Mouse (Mus musculus): ENCODE data around the gene Pltp. TPM values are rescaled to one million over a fixed set of nuclear protein-coding genes. Genes with fewer than 3 reads are reported as not detected.
A peak's percentile ranks its signal among the peaks of the same experiment; 100 is the strongest.

Pltp gene
- polyA plus RNA-seq, 1 experiment from 2014 or later, result 77.0 TPM

DNA sequence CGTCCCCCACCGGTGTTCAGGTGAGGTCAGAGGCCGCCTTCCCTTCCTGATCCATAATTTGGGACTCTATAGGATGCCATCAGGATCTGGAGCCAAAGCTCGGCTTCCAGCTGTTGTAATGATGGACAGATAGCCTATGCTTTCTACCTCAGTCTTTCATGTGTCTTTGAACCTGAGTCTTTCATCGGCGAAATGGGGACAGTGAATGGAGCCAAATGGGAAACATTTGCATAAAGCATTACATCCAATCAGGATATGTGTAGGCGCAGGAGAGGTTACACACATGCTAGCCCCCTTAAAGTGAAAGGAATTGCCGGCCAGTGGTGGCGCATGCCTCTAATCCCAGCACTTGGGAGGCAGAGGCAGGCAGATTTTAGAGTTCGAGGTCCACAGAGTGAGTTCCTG, 34.3 kb downstream of the Pltp start:
- Histone ChIP-seq H3K9ac (peak overlapping the region; percentile 66), H3K27ac (replicated peaks) (peak overlapping the region; percentile 91), H3K4me3 (replicated peaks) (peak overlapping the region; percentile 85), H3K9me3 (replicated peaks) (no peaks in the 10 kb centered on the region), H3K36me3 (peaks cover 46% of the 10 kb centered on the region), H3K4me1 (peaks cover 17% of the 10 kb centered on the region), H3K4me2 (replicated peaks) (peak overlapping the region; percentile 63), H3K27me3 (no peaks in the 10 kb centered on the region)
- ATAC-seq (ENCODE audit: insufficient number of reproducible peaks, low FRiP score, low TSS enrichment, low read depth), result peak; percentile 48; the same call in 1 of the 2 replicates
- 3% methylated on average over 10 of the region's 10 CpGs for WGBS

GRCm38 (mm10) chr2:164822636-164823165, 34.8 kb downstream of the Pltp start, which contains the start of gene Zswim1:
Gene Zswim1 (plus strand): TSS chr2:164822686.
- peak within 1 kb of the TSS; percentile 66 for H3K9ac ChIP-seq
- no peaks in the 10 kb centered on the region for H3K9me3 ChIP-seq (replicated peaks)
- under 1% methylated on average over 32 of the region's 32 CpGs for WGBS
- H3K4me2 ChIP-seq (replicated peaks), result peak within 1 kb of the TSS; percentile 63
- H3K4me1 ChIP-seq, result peaks cover 19% of the 10 kb centered on the region
- ATAC-seq (ENCODE audit: insufficient number of reproducible peaks, low FRiP score, low TSS enrichment, low read depth), result peak; percentile 98
- H3K27ac ChIP-seq (replicated peaks), result peak within 1 kb of the TSS; percentile 91
- H3K36me3 ChIP-seq, result peaks cover 41% of the 10 kb centered on the region
- no peaks in the 10 kb centered on the region for H3K27me3 ChIP-seq
- H3K4me3 ChIP-seq (replicated peaks), result peak within 1 kb of the TSS; percentile 85

GRCm38 (mm10) chr2:164821060-164821459, 36.5 kb downstream of the Pltp start:
- Histone ChIP-seq H3K27ac (replicated peaks) (no peak overlapping the region), H3K4me3 (replicated peaks) (no peak overlapping the region), H3K27me3 (no peaks in the 10 kb centered on the region), H3K36me3 (peaks cover 25% of the 10 kb centered on the region), H3K9me3 (replicated peaks) (no peaks in the 10 kb centered on the region), H3K4me1 (peaks cover 27% of the 10 kb centered on the region), H3K9ac (no peak overlapping the region), H3K4me2 (replicated peaks) (no peak overlapping the region)
- no peak for ATAC-seq (ENCODE audit: insufficient number of reproducible peaks, low FRiP score, low TSS enrichment, low read depth)
- 80% methylated on average over 6 of the region's 6 CpGs for WGBS

DNA sequence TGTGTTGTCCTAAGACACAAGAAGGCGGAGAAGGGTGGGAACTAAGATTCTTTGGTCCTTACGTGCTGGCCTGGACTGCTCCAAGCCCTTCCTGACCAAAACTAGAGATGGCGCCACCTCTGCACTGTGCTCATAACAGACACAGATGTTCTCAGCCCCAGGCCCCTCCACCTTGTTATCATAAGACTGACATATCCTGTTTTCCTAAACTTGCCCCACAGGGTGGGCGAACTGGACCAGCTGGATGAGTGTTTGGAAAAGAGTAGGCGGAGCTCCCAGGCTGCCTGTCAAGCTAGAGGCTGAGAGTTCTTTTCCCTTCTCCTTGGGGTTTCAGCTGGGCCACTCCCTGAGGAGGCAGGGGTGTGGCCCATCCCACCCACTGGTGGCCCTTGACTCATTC, 39.8 kb downstream of the Pltp start:
- Histone ChIP-seq H3K4me2 (replicated peaks) (no peak overlapping the region), H3K36me3 (peaks cover 10% of the 10 kb centered on the region), H3K27me3 (no peaks in the 10 kb centered on the region), H3K9me3 (replicated peaks) (no peaks in the 10 kb centered on the region), H3K4me1 (peaks cover 16% of the 10 kb centered on the region; the same call in 1 of the 2 replicates), H3K9ac (no peak overlapping the region), H3K27ac (replicated peaks) (no peak overlapping the region), H3K4me3 (replicated peaks) (no peak overlapping the region)
- 55% methylated on average over 5 of the region's 5 CpGs for WGBS
- no peak for ATAC-seq (ENCODE audit: insufficient number of reproducible peaks, low FRiP score, low TSS enrichment, low read depth)

GRCm38 (mm10) chr2:164817206-164817605, 40.3 kb downstream of the Pltp start:
- Histone ChIP-seq H3K27ac (replicated peaks) (no peak overlapping the region), H3K36me3 (peaks cover 10% of the 10 kb centered on the region)
- ATAC-seq (ENCODE audit: insufficient number of reproducible peaks, low FRiP score, low TSS enrichment, low read depth), result no peak

DNA sequence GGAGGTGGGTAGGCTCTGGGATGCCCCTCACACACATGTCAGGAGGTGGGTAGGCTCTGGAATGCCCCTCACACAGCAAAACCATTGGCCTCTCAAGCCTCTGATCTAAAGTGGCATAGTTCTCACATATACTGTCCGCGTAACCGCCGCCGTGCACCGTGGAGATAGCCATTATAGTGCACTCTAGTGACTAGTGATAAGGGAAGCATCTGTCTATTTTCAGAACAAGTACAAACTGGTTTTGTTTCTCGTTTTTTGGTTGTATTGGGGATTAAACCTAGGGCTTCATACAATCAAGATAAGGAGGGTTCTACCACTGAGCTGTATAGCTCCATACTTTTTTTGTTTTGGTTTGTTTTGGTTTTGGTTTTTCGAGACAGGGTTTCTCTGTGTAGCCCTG, 41.7 kb downstream of the Pltp start:
- no peak overlapping the region for H3K4me2 ChIP-seq (replicated peaks)
- 0 out of 2 replicates have a peak, but pooled peaks cover 9% of the 10 kb centered on the region for H3K4me1 ChIP-seq
- no peak for ATAC-seq (ENCODE audit: insufficient number of reproducible peaks, low FRiP score, low TSS enrichment, low read depth)
- WGBS, result 89% methylated on average over 8 of the region's 8 CpGs
- no peaks in the 10 kb centered on the region for H3K9me3 ChIP-seq (replicated peaks)
- H3K4me3 ChIP-seq (replicated peaks), result no peak overlapping the region
- no peak overlapping the region for H3K27ac ChIP-seq (replicated peaks)
- peaks cover 5% of the 10 kb centered on the region; the same call in 1 of the 2 replicates for H3K36me3 ChIP-seq
- no peaks in the 10 kb centered on the region for H3K27me3 ChIP-seq
- H3K9ac ChIP-seq, result no peak overlapping the region

More at GRCm38 (mm10) chr2:164817206-164817605, 40.3 kb downstream of the Pltp start:
- no peak overlapping the region for H3K4me3 ChIP-seq (replicated peaks)
- H3K9me3 ChIP-seq (replicated peaks), result no peaks in the 10 kb centered on the region
- H3K9ac ChIP-seq, result no peak overlapping the region
- 69% methylated on average over 6 of the region's 6 CpGs for WGBS
- no peaks in the 10 kb centered on the region for H3K27me3 ChIP-seq
- H3K4me1 ChIP-seq, result peaks cover 12% of the 10 kb centered on the region; the same call in 1 of the 2 replicates
- no peak overlapping the region for H3K4me2 ChIP-seq (replicated peaks)

DNA sequence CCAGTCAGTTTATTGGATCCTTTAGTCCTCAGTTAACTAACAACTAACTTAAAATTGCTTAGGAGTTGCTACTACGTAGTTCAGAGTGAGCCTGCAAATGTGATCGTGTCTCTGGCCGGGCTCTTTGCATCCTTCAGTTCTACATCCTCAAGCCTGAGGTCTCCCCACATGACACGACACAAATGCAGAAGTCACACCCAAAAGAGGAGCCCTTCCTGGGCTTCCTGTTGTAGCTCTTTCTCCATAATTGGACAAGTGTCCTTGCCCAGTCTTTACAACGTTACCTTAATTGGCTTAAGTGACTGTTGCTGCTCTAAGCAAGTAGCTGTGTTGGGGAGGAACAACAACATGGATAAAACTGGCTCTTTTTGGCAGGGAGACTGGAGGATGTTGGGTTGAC, 42.2 kb downstream of the Pltp start:
- H3K36me3 ChIP-seq, result peaks cover under 1% of the 10 kb centered on the region; the same call in 1 of the 2 replicates
- H3K27ac ChIP-seq (replicated peaks), result no peak overlapping the region
- H3K4me1 ChIP-seq, result 0 out of 2 replicates have a peak, but pooled peaks cover 9% of the 10 kb centered on the region
- no peak for ATAC-seq (ENCODE audit: insufficient number of reproducible peaks, low FRiP score, low TSS enrichment, low read depth)
- no peak overlapping the region for H3K4me3 ChIP-seq (replicated peaks)
- H3K9me3 ChIP-seq (replicated peaks), result no peaks in the 10 kb centered on the region
- H3K27me3 ChIP-seq, result no peaks in the 10 kb centered on the region
- 86% methylated on average over 5 of the region's 5 CpGs for WGBS
- no peak overlapping the region for H3K9ac ChIP-seq
- H3K4me2 ChIP-seq (replicated peaks), result no peak overlapping the region

DNA sequence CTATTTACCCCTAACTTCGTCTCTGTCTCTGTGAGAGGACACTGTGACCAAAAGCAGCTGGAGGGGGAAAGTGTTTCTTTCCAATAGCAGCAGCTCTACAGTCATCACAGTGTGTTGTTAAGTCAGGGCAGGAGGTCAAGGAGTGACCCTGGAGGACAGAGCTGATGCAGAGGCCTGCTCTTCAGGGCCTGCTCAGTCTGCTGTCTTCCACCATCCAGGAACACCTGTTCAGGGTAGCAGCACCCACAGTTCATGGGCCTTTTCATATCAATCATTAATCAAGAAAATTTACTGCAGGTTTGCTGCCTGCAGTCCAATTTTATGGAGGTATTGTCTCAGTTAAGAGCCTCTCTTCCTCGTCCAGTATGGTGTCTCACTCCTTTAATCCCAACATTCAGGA, 44.0 kb downstream of the Pltp start:
- no peak overlapping the region for H3K9ac ChIP-seq
- no peak overlapping the region for H3K4me3 ChIP-seq (replicated peaks)
- H3K36me3 ChIP-seq, result 0 out of 2 replicates have a peak, but pooled peaks cover 6% of the 10 kb centered on the region
- no peak for ATAC-seq (ENCODE audit: insufficient number of reproducible peaks, low FRiP score, low TSS enrichment, low read depth)
- no peaks in the 10 kb centered on the region for H3K9me3 ChIP-seq (replicated peaks)
- H3K4me1 ChIP-seq, result 0 out of 2 replicates have a peak, but pooled peaks cover 9% of the 10 kb centered on the region
- H3K27ac ChIP-seq (replicated peaks), result no peak overlapping the region
- WGBS, result 58% methylated on average over 2 of the region's 2 CpGs
- H3K4me2 ChIP-seq (replicated peaks), result no peak overlapping the region
- H3K27me3 ChIP-seq, result no peaks in the 10 kb centered on the region

DNA sequence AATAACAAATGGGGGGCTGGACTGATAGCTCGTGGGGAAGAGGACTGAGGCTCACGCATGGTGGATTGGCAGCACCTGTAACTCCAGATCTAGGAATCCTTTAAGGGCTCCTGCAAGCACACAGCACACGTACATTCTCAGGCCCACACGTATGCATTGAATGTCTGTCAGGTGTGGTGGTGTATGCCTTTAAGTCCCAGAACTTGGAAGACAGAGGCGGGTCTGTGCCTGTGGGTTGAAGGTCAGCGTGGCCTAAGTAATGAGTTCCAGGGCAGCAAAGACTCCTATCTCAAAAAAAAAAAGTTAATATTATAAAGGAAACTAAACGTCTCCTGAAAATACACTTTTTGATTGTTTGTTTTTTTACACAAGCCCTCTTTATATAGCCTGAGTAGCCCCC, 50.9 kb downstream of the Pltp start:
- peaks cover 16% of the 10 kb centered on the region for H3K36me3 ChIP-seq
- H3K27ac ChIP-seq (replicated peaks), result no peak overlapping the region
- WGBS, result 59% methylated on average over 7 of the region's 7 CpGs
- H3K4me3 ChIP-seq (replicated peaks), result no peak overlapping the region
- no peak for ATAC-seq (ENCODE audit: insufficient number of reproducible peaks, low FRiP score, low TSS enrichment, low read depth)
- H3K4me2 ChIP-seq (replicated peaks), result no peak overlapping the region
- no peaks in the 10 kb centered on the region for H3K27me3 ChIP-seq
- no peak overlapping the region for H3K9ac ChIP-seq
- H3K4me1 ChIP-seq, result peaks cover 30% of the 10 kb centered on the region
- no peaks in the 10 kb centered on the region for H3K9me3 ChIP-seq (replicated peaks)

DNA sequence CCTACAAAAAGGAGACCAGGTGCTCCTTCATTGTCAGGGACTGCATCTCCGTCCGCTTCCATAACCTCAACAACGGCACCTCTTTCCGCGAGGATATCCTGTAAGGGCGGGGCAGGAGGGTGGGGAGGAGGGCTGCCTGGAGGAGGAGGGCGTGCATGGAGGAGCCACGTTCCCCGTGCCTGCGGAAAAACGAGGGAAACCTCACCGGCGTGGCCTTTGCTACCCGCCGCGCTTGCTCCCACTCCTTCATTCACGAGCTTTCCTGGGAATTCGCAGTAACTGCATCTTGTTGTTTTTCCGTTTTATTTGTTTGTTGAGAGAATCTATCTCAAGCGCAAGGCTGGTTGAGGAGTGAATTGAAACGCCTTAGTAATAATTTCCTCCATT, 52.2 kb downstream of the Pltp start:
- peak overlapping the region; percentile 82 for H3K4me2 ChIP-seq (replicated peaks)
- WGBS, result 2% methylated on average over 21 of the region's 21 CpGs
- peak overlapping the region; percentile 71 for H3K9ac ChIP-seq
- H3K27me3 ChIP-seq, result no peaks in the 10 kb centered on the region
- peaks cover 28% of the 10 kb centered on the region for H3K36me3 ChIP-seq
- no peaks in the 10 kb centered on the region for H3K9me3 ChIP-seq (replicated peaks)
- peak; percentile 45 for ATAC-seq (ENCODE audit: insufficient number of reproducible peaks, low FRiP score, low TSS enrichment, low read depth)
- peak overlapping the region; percentile 92 for H3K4me3 ChIP-seq (replicated peaks)
- peaks cover 30% of the 10 kb centered on the region for H3K4me1 ChIP-seq
- H3K27ac ChIP-seq (replicated peaks), result peak overlapping the region; percentile 86

- peak within 1 kb of the TSS; percentile 82 for H3K4me2 ChIP-seq (replicated peaks)
- peak; percentile 97 for ATAC-seq (ENCODE audit: insufficient number of reproducible peaks, low FRiP score, low TSS enrichment, low read depth)
- peaks cover 34% of the 10 kb centered on the region for H3K36me3 ChIP-seq
- H3K4me3 ChIP-seq (replicated peaks), result peak within 1 kb of the TSS; percentile 92
- peak within 1 kb of the TSS; percentile 83 for H3K9ac ChIP-seq
- H3K27ac ChIP-seq (replicated peaks), result peak within 1 kb of the TSS; percentile 89
- H3K27me3 ChIP-seq, result no peaks in the 10 kb centered on the region
- under 1% methylated on average over 47 of the region's 47 CpGs for WGBS
- H3K4me1 ChIP-seq, result peaks cover 30% of the 10 kb centered on the region
- H3K9me3 ChIP-seq (replicated peaks), result no peaks in the 10 kb centered on the region
These were observed 52.8 kb downstream of the Pltp start, which contains the start of the genes Acot8 and Zswim3 for GRCm38 (mm10) chr2:164804533-164805331. Gene Acot8 (minus strand): TSS chr2:164804882. Gene Zswim3 (plus strand): TSS chr2:164805098.
